Mouse (Mus musculus) bone marrow, adult 2 months (tissue): ENCODE results near the gene Prkacb.

Experiments
- CTCF ChIP-seq: fragments of 200-500 bp; IDR thresholded peaks from 2 replicates; pipeline ENCODE4 v1.5.1; 2011; ENCODE audit warnings: low read length, control low read depth; ENCODE audit not compliant: control insufficient read depth, insufficient read depth
- POLR2A ChIP-seq: fragments of 200-500 bp; IDR thresholded peaks from 2 replicates; pipeline ENCODE4 v1.6.1; 2011; ENCODE audit warnings: low read depth, mild to moderate bottlenecking, control low read depth, low read length, borderline replicate concordance; ENCODE audit not compliant: control insufficient read depth

DNA sequence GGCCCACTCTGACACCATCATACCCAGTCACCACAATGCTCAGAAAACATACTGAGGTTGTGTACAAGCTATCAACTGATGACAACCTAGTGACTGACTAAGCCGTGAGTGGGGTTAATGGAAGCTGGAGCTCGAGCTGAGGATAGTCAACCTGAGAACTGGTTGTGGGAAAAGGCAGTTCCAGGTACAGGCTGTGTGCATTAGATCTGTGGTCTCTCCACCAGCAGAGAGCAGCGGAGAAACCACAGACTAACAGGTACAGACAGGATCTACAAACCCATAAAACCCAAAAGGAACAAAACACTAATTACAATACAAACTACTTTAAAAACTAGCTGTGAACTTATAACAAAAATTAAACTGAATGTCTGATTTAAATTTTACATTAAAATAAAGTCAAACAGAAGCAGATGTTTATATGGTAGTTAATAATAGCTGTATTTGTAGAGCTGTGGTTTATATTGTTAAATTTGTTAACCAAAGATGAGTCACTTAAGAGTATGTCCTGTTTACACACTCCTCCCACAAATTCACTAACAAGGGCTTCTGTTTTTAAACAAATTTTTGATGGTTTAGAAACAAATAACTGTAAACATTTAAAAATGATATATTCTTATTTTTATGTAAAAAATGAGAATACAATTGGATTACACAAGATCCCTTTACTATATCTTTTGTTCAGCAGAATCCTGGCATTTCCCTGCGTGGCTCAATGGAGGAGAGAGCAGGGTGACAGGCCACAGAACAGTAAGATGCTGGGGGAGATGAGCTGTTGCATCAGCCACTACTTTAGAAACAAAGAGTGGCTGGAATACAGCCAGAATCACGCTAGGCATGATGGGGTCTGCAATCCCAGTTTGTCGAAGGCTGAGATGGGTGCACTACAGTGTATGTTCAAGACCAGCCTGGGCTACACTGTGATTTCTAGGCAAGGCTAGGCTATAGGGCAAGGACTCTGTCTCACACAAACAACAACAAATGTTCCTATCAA lies 54.5 kb downstream of the Prkacb start:
- TF ChIP-seq POLR2A (no peak), CTCF (no peak)
